Mouse (Mus musculus) ES-E14 (cell line): Measurements from ENCODE around the gene Rnf180. TPM values are rescaled to one million over a fixed set of nuclear protein-coding genes. Genes with fewer than 3 reads are reported as not detected.

Experiments
- DNase-seq: peaks from one replicate; pipeline ENCODE4 v3.0.0-alpha.2; 2013; ENCODE audit warnings: low read depth, low spot score
- H3K27ac ChIP-seq: 2 replicates; pipeline ENCODE4 v1.5.1; 2012; ENCODE audit warnings: low read depth, mild to moderate bottlenecking, low read length, moderate library complexity, mixed read lengths; ENCODE audit not compliant: poor library complexity, insufficient read depth, severe bottlenecking
- H3K36me3 ChIP-seq: 2 replicates; pipeline ENCODE4 v1.6.1; 2012; ENCODE audit warnings: mild to moderate bottlenecking, low read length, moderate library complexity, mixed read lengths; ENCODE audit not compliant: control insufficient read depth, poor library complexity, insufficient read depth, severe bottlenecking
- H3K4me1 ChIP-seq, 2 experiments: fragments of 150-350 bp in 1 of 2; sonication (generic) in 1 of 2; 2 replicates each; pipeline ENCODE4 v1.6.1; 2012; ENCODE audit warnings: low read length in 2 of 2, mild to moderate bottlenecking in 1 of 2, mixed read lengths in 1 of 2; ENCODE audit not compliant: control insufficient read depth in 2 of 2, insufficient read depth in 2 of 2, poor library complexity in 1 of 2
- H3K4me3 ChIP-seq, 2 experiments: fragments of 150-350 bp in 1 of 2; sonication (generic) in 1 of 2; 2 replicates each; pipeline ENCODE4 v1.5.1; 2012; ENCODE audit warnings: low read length in 2 of 2, low read depth in 1 of 2, mild to moderate bottlenecking in 1 of 2, mixed read lengths in 1 of 2; ENCODE audit not compliant: insufficient read depth in 1 of 2, poor library complexity in 1 of 2, severe bottlenecking in 1 of 2
- H3K9ac ChIP-seq: 2 replicates; pipeline ENCODE4 v1.6.1; 2012; ENCODE audit warnings: low read depth, mild to moderate bottlenecking, low read length, mixed read lengths; ENCODE audit not compliant: poor library complexity, insufficient read depth, severe bottlenecking
- H3K9me3 ChIP-seq: fragments of 150-350 bp; sonication (generic); 2 replicates; pipeline ENCODE4 v1.6.1; 2012; ENCODE audit warnings: low read depth, mild to moderate bottlenecking, low read length; ENCODE audit not compliant: control insufficient read depth, insufficient read depth
- CHD2 ChIP-seq: IDR thresholded peaks from 2 replicates; pipeline ENCODE4 v1.6.1; 2014; ENCODE audit warnings: mild to moderate bottlenecking, low read depth, low read length, inconsistent platforms
- HCFC1 ChIP-seq: IDR thresholded peaks from 2 replicates; pipeline ENCODE4 v1.6.1; 2012; ENCODE audit warnings: low read length, inconsistent platforms, borderline replicate concordance; ENCODE audit not compliant: insufficient read depth
- MAFK ChIP-seq: IDR thresholded peaks from 2 replicates; pipeline ENCODE4 v1.6.1; 2014; ENCODE audit warnings: mild to moderate bottlenecking, low read depth, low read length, inconsistent platforms; ENCODE audit not compliant: insufficient read depth
- ZC3H11A ChIP-seq: IDR thresholded peaks from 2 replicates; pipeline ENCODE4 v1.6.1; 2012; ENCODE audit warnings: low read depth, mild to moderate bottlenecking, inconsistent platforms, low read length, borderline replicate concordance
- ZNF384 ChIP-seq: IDR thresholded peaks from 2 replicates; pipeline ENCODE4 v1.6.1; 2012; ENCODE audit warnings: low read depth, low read length, inconsistent platforms
- in situ Hi-C, 2 experiments: fragments of 600-800 bp; cut with MboI; formaldehyde crosslinking; loops; one replicate each; pipeline ENCODE4 v1.15.1; 2025; ENCODE audit warnings: low sequenced_read_pairs in 2 of 2, inconsistent platforms in 1 of 2; ENCODE audit not compliant: unreplicated experiment in 2 of 2
- total RNA-seq: library from RNA; depleted of rRNA; stranded (reverse); fragments of 300-350 nt; gene quantifications from 2 replicates; pipeline ENCODE4 v1.2.3, GENCODE M21; 2012

Gene Rnf180
- total RNA-seq, 1 experiment = 0.76 TPM

DNA sequence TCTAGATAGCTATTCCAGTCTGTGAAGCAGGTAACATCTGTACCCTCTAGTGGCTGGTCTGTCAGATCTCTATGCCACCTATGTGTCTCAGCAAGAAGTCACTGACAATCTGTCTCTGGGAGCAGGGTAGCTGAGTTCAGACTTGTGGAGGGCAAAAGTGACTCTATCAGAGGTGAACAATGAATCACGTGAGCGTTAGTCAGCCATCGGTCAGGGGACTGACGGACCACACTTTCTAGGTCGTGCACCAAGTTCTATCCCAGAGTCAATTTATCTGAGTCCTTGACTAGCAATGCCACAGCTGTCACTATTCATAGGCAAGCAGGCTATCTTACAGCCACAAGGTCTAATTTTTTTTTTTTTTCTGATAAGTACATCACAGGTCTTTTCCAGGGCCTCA lies 4.6 kb downstream of the Rnf180 start:
- H3K9ac ChIP-seq = no peak overlapping the region
- in situ Hi-C loops = no loop called here
- H3K4me3 ChIP-seq = no peak overlapping the region
- H3K36me3 ChIP-seq = no peaks in the 10 kb centered on the region
- no peaks in the 10 kb centered on the region for H3K9me3 ChIP-seq
- DNase-seq = no peak
- TF ChIP-seq ZC3H11A (no peak), ZNF384 (no peak), CHD2 (no peak), HCFC1 (no peak), MAFK (no peak)
- no peaks in the 10 kb centered on the region for H3K4me1 ChIP-seq
- no peak overlapping the region for H3K27ac ChIP-seq

DNA sequence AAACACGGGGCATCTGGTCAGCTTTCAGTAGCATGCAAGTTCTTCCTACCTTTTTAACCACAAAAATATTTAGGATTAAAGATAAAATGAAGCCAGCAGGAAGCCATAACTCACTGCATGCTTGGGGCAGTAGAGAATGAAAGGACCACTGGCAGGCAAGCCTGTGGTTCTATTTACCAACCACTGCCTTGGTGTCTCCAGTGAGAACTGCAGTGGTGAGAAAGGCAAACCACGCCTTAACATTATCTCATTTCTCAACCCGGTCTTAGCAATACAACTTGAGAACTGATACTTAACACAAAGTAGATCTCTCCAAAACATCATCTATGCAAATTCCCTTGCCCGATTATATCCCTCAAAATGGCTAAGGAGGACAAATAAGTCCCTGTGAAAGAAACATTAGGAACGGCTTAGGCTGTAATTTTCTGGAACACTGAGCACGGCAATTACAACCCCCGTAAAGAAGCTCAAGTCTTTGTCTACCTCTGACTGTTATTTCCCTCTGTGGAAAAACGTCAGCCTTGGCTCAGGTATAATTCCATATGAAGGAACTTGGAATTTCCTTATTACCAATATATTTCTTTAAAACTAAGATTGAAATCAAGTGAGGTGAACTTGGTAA lies 15.1 kb downstream of the Rnf180 start:
- H3K4me1 ChIP-seq = no peaks in the 10 kb centered on the region
- no peaks in the 10 kb centered on the region for H3K9me3 ChIP-seq
- H3K4me3 ChIP-seq = no peak overlapping the region
- in situ Hi-C loops = no loop called here
- TF ChIP-seq ZNF384 (no peak), ZC3H11A (no peak), HCFC1 (no peak), MAFK (no peak), CHD2 (no peak)
- DNase-seq = no peak
- no peak overlapping the region for H3K27ac ChIP-seq
- H3K9ac ChIP-seq = no peak overlapping the region
- H3K36me3 ChIP-seq = no peaks in the 10 kb centered on the region

DNA sequence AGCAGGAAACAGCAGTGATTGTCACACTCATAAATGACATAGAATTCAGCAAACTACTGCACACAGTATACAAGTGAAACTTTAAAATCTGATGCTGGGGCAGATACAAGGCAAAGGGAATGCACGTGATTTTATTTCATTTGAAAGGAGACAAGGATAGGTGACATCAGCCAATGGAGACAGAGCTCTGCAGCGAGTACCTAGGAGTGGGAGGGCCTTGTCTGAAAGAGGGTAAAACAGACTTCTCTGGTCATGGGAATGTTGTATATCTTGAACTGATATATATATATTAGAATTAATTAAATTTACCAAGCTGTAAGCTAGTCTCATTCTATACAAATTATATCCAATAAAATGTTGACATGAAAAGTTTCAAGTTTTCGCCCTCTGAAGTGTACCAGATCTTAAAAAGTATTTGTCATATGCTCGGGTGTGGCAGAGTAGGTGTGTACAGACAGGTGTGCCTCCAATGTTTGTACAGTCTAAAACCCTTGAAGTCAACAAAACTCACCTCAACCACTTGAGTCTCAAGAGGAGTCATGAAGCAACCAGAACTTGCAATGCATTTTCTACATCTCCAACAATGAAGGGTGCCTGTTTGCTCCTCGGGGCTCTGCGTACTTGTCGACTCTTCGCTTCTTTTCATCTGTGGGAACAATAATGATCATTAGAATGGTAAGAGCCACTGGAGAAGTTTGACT lies 24.1 kb downstream of the Rnf180 start:
- no peak for TF ChIP-seq ZNF384
- no peak for TF ChIP-seq MAFK
- TF ChIP-seq HCFC1 = no peak
- no peak for TF ChIP-seq ZC3H11A
- no peak for TF ChIP-seq CHD2
- H3K27ac ChIP-seq = no peak overlapping the region
- H3K9me3 ChIP-seq = no peaks in the 10 kb centered on the region
- H3K4me3 ChIP-seq = no peak overlapping the region
- no peak for DNase-seq
- no peaks in the 10 kb centered on the region for H3K4me1 ChIP-seq
- no peak overlapping the region for H3K9ac ChIP-seq
- in situ Hi-C loops = no loop called here
- H3K36me3 ChIP-seq = no peaks in the 10 kb centered on the region

DNA sequence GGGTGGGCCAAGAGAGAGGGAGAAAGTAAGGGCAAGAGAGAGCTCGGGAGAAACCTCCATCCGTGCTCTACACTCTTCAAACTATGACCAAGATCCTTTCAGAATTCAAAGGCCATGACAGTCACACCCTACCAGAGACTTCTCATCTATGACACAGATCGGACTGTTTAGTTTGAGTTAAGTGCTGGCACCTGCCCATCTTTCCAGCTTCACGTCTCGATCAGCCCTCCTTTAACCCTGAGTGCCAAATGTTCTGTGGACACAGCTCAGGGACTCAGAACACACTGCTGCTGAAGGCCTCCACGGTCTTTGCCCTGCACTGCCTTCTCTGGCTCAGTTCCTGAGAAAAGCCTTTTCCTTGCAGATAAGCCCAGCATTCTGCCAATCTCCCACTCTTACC lies 27.2 kb downstream of the Rnf180 start:
- no peak overlapping the region for H3K27ac ChIP-seq
- no peaks in the 10 kb centered on the region for H3K9me3 ChIP-seq
- no peak overlapping the region for H3K4me3 ChIP-seq
- no peak for DNase-seq
- no peak for TF ChIP-seq ZC3H11A
- no peak for TF ChIP-seq MAFK
- TF ChIP-seq HCFC1 = no peak
- no peak for TF ChIP-seq CHD2
- TF ChIP-seq ZNF384 = no peak
- H3K9ac ChIP-seq = no peak overlapping the region
- in situ Hi-C loops = no loop called here
- H3K36me3 ChIP-seq = no peaks in the 10 kb centered on the region
- no peaks in the 10 kb centered on the region for H3K4me1 ChIP-seq
